Mouse (Mus musculus) heart, postnatal 0 days (tissue): Measurements from ENCODE around the gene Rilpl1.

Experiments
- CTCF ChIP-seq: IDR thresholded peaks from 2 replicates; pipeline ENCODE4 v1.5.1; 2016; ENCODE audit warnings: antibody characterized with exemption, control low read depth, low read depth
- EP300 ChIP-seq: IDR thresholded peaks from 2 replicates; pipeline ENCODE4 v1.6.1; 2016; ENCODE audit warnings: antibody characterized with exemption, low read depth

DNA sequence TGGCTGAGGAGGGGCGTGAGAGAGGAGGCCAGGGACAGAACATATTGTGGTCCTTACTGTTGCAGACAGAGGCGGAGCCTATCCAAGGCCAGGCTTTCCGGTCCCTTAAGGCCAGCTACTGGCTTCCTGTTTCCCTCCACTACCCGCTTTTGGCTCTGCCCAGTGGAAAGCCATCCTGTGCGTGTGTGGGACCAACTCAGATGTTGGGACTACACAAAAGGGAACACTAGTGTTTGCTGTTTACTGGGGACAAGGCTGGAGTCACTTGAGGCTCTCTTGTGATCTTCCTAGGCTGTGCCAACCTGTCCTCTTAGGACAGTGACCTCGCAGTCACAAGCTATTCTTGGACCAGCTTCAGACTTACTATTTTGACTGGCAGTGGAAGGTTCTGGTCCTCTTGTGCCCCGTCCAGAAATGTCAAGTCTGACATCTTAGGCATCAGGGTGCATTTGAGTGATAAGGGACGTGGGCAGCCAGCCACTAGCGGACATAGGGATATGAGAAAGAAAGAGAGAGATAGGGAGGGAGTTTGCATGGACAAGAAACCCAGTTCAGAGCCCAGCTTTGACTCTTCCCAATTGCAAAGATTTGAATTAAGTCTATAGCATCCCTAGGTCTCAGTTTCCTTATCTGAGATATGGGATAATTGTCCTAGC is 32.8 kb downstream of the Rilpl1 start:
- TF ChIP-seq CTCF, result no peak
- peak; percentile 31; the same call in 1 of the 2 replicates for TF ChIP-seq EP300
